Mouse (Mus musculus) thymus, adult 2 months (tissue): ENCODE data around the gene Tasp1.

Experiments used
- CTCF ChIP-seq: fragments of 200-500 bp; IDR thresholded peaks from 2 replicates; pipeline ENCODE4 v1.5.1; 2012; ENCODE audit warnings: mild to moderate bottlenecking, control low read depth, low read length, moderate library complexity, borderline replicate concordance; ENCODE audit not compliant: control insufficient read depth, poor library complexity, insufficient read depth; ENCODE audit errors: extremely low read depth
- POLR2A ChIP-seq: fragments of 200-500 bp; IDR thresholded peaks from 2 replicates; pipeline ENCODE4 v1.6.1; 2012; ENCODE audit warnings: mild to moderate bottlenecking, low read length, control low read depth, moderate library complexity; ENCODE audit not compliant: control insufficient read depth, poor library complexity, insufficient read depth; ENCODE audit errors: extremely low read depth

- TF ChIP-seq POLR2A (no peak), CTCF (no peak)
These were observed 206.5 kb downstream of the Tasp1 start for GRCm38 (mm10) chr2:139860133-139860494.
